Mouse (Mus musculus) erythroblast, embryonic 14.5 days (primary cell): ENCODE measurements around the gene Gba.

Experiments used
- GATA1 ChIP-seq: IDR thresholded peaks from 2 replicates; pipeline ENCODE4 v1.6.1; 2012; ENCODE audit warnings: low read length, inconsistent platforms, mixed read lengths
- TAL1 ChIP-seq: IDR thresholded peaks from 3 replicates; pipeline ENCODE4 v1.6.1; 2012; ENCODE audit warnings: low read length, inconsistent platforms, mixed read lengths

DNA sequence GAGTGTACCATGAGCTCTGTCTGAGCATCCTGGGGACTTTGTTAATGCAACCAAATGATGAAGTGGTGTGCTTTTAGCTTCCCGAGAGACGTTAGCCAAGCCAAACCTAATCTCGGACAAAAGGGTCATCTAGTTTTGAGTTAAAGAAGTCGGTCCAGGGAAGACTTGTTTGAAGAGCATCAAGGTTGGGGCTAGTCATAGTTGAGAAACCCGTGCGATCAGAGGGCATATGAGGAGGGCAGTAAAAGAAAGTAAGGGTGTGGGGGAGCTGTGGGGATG, 24.7 kb upstream of the Gba start:
- TF ChIP-seq TAL1 (no peak), GATA1 (no peak)
